ENCODE assay signal across 8 mouse cellular contexts in genomic region chr10:112269481-112269880, GRCm38 (mm10). TPM values are rescaled to one million over a fixed set of nuclear protein-coding genes. Genes with fewer than 3 reads are reported as not detected.
A peak's percentile ranks its signal among the peaks of the same experiment; 100 is the strongest.
DNase-seq lines count a peak whose midpoint lies in the region; ATAC-seq and TF ChIP-seq lines count a peak whose summit lies in the region.

No protein-coding gene starts in this region.

- no peak for DNase-seq in kidney, adult 11 months
- no peak for DNase-seq in forebrain, embryonic 10.5 days (ENCODE audit: extremely low spot score, low spot score)
- DNase-seq in thymus, postnatal 14 days: no peak
- DNase-seq in kidney, adult 2 months: no peak

- no peak for TF ChIP-seq CTCF in kidney, adult 2 months (conservative IDR thresholded peaks at IDR 0.05; ENCODE audit: insufficient read depth, insufficient read length, low read depth, low read length)

- no peak overlapping the region for H3K9ac ChIP-seq in kidney, embryonic 14.5 days (ENCODE audit: low read depth, low read length)
- peak overlapping the region; percentile 55 for H3K9ac ChIP-seq in hindbrain, embryonic 15.5 days

- peak overlapping the region; percentile 61; the same call in 1 of the 2 replicates for H3K4me3 ChIP-seq in kidney, embryonic 14.5 days (ENCODE audit: low read length)
- peak overlapping the region; percentile 65 for H3K4me3 ChIP-seq in forebrain, embryonic 10.5 days
- peak overlapping the region; percentile 47 for H3K4me3 ChIP-seq in hindbrain, embryonic 15.5 days
- peak overlapping the region; percentile 34 for H3K4me3 ChIP-seq in myocyte
- no peak overlapping the region for H3K4me3 ChIP-seq in kidney, adult 2 months (ENCODE audit: insufficient read depth, low read depth, low read length)

- H3K27me3 ChIP-seq in kidney, embryonic 14.5 days (ENCODE audit: control insufficient read depth, insufficient read depth, low read length): peaks cover 26% of the 10 kb centered on the region
- peaks cover 69% of the 10 kb centered on the region for H3K27me3 ChIP-seq in forebrain, embryonic 10.5 days (ENCODE audit: poor library complexity, severe bottlenecking)
- peaks cover 9% of the 10 kb centered on the region for H3K27me3 ChIP-seq in hindbrain, embryonic 15.5 days
- no peaks in the 10 kb centered on the region for H3K27me3 ChIP-seq in myocyte (ENCODE audit: control insufficient read depth, insufficient read depth, insufficient read length)
- H3K27me3 ChIP-seq in kidney, adult 2 months (replicated peaks; ENCODE audit: control insufficient read depth, insufficient read depth, low read length): no peaks in the 10 kb centered on the region; the same call in 1 of the 2 replicates

- no peaks in the 10 kb centered on the region for H3K36me3 ChIP-seq in kidney, embryonic 14.5 days (ENCODE audit: control insufficient read depth, insufficient read depth, low read length)
- H3K36me3 ChIP-seq in forebrain, embryonic 10.5 days (replicated peaks): no peaks in the 10 kb centered on the region
- no peaks in the 10 kb centered on the region for H3K36me3 ChIP-seq in hindbrain, embryonic 15.5 days
- no peaks in the 10 kb centered on the region for H3K36me3 ChIP-seq in myocyte (ENCODE audit: control insufficient read depth, insufficient read depth)
- no peaks in the 10 kb centered on the region for H3K36me3 ChIP-seq in kidney, adult 2 months (ENCODE audit: control insufficient read depth, insufficient read depth, low read length)

- 70% methylated on average over 3 of the region's 3 CpGs for WGBS in kidney, embryonic 14.5 days
- 67% methylated on average over 3 of the region's 3 CpGs for WGBS in forebrain, embryonic 10.5 days
- 77% methylated on average over 3 of the region's 3 CpGs for WGBS in hindbrain, embryonic 15.5 days
- WGBS in kidney, adult 2 months: 91% methylated on average over 3 of the region's 3 CpGs

- H3K9me3 ChIP-seq in kidney, embryonic 14.5 days (ENCODE audit: control insufficient read depth, low read length): no peaks in the 10 kb centered on the region
- H3K9me3 ChIP-seq in forebrain, embryonic 10.5 days: no peaks in the 10 kb centered on the region
- no peaks in the 10 kb centered on the region for H3K9me3 ChIP-seq in hindbrain, embryonic 15.5 days

- H3K27ac ChIP-seq in kidney, embryonic 14.5 days (ENCODE audit: low read depth, low read length): no peak overlapping the region
- H3K27ac ChIP-seq in forebrain, embryonic 10.5 days: no peak overlapping the region
- H3K27ac ChIP-seq in hindbrain, embryonic 15.5 days (replicated peaks): no peak overlapping the region
- H3K27ac ChIP-seq in kidney, adult 2 months (ENCODE audit: insufficient read depth, low read depth, low read length): no peak overlapping the region

- no peak overlapping the region for H3ac ChIP-seq in myocyte (ENCODE audit: control insufficient read depth, insufficient read length)

- no peaks in the 10 kb centered on the region for H3K79me2 ChIP-seq in myocyte (ENCODE audit: control insufficient read depth, insufficient read depth)

- TF ChIP-seq POLR2A in myocyte (IDR thresholded peaks at IDR 0.05; ENCODE audit: insufficient read length, low read depth): no peak
- no peak for TF ChIP-seq POLR2A in kidney, adult 2 months (IDR thresholded peaks at IDR 0.05; ENCODE audit: low read depth, low read length)

- 0 out of 2 replicates have a peak, but pooled peaks cover 6% of the 10 kb centered on the region for H3K4me1 ChIP-seq in kidney, embryonic 14.5 days (ENCODE audit: control insufficient read depth, insufficient read depth, low read length)
- peaks cover 26% of the 10 kb centered on the region for H3K4me1 ChIP-seq in forebrain, embryonic 10.5 days
- H3K4me1 ChIP-seq in hindbrain, embryonic 15.5 days (replicated peaks): peaks cover 17% of the 10 kb centered on the region; the same call in 1 of the 2 replicates
- no peaks in the 10 kb centered on the region for H3K4me1 ChIP-seq in kidney, adult 2 months (ENCODE audit: control insufficient read depth, insufficient read depth, low read length)

- ATAC-seq in kidney, embryonic 14.5 days (ENCODE audit: low FRiP score, low TSS enrichment): no peak
- no peak for ATAC-seq in hindbrain, embryonic 15.5 days (ENCODE audit: low FRiP score, low read depth)
- ATAC-seq in granulocyte monocyte progenitor cell, adult 5-6 weeks (replicated peaks; ENCODE audit: poor library complexity, severe bottlenecking): no peak

- peak overlapping the region; percentile 92 for H3K4me2 ChIP-seq in kidney, embryonic 14.5 days (replicated peaks; ENCODE audit: low read depth, low read length)
- H3K4me2 ChIP-seq in hindbrain, embryonic 15.5 days: peak overlapping the region; percentile 93
- peak overlapping the region; percentile 84 for H3K4me2 ChIP-seq in myocyte (ENCODE audit: low read depth)

TF ChIP-seq in myocyte, 11 proteins besides CTCF, POLR2A, EP300 and RAD21:
- no peak for TF ChIP-seq CEBPB (IDR thresholded peaks at IDR 0.05; ENCODE audit: insufficient read depth, poor library complexity, severe bottlenecking)
- TF ChIP-seq SRF (IDR thresholded peaks at IDR 0.05; ENCODE audit: control insufficient read depth, insufficient read length, low read depth): no peak
- TF ChIP-seq TCF3 (IDR thresholded peaks at IDR 0.05; ENCODE audit: insufficient read length, low read depth): no peak
- no peak for TF ChIP-seq MYOG (IDR thresholded peaks at IDR 0.05; ENCODE audit: control insufficient read depth in 1 of 3, insufficient read depth in 1 of 3, insufficient read length in 2 of 3, low read depth in 2 of 3)
- TF ChIP-seq E2F4 (IDR thresholded peaks at IDR 0.05; ENCODE audit: insufficient read depth): no peak
- TF ChIP-seq MYOD1 (IDR thresholded peaks at IDR 0.05; ENCODE audit: control insufficient read depth in 1 of 3, insufficient read length in 2 of 3, low read depth in 2 of 3): no peak
- TF ChIP-seq TCF12 (IDR thresholded peaks at IDR 0.05; ENCODE audit: insufficient read depth, poor library complexity, severe bottlenecking): no peak
- TF ChIP-seq MAX (IDR thresholded peaks at IDR 0.05; ENCODE audit: low read depth): no peak

RNA-seq across cellular contexts. Expression of gene Kcnc2, which starts 1.4 kb away (rescaled TPM):
- 4.5 and 5.8 TPM in 2 replicates for polyA plus RNA-seq in kidney, embryonic 14.5 days (2014; fragmentation: Nextera tagmentation; extraction: Ambion mirVana)
- 0.30 and 0.32 TPM in 2 replicates for polyA plus RNA-seq in forebrain, embryonic 10.5 days (2016; fragmentation: Nextera tagmentation; extraction: Ambion mirVana)
- polyA plus RNA-seq in hindbrain, embryonic 15.5 days (2015; fragmentation: Nextera tagmentation; extraction: Ambion mirVana): 7.1 and 7.7 TPM in 2 replicates
- 0.48 TPM for polyA plus RNA-seq in myocyte (2012; fragmentation: generic; extraction: Trizol)
- not detected in 2 replicates for total RNA-seq in granulocyte monocyte progenitor cell, adult 5-6 weeks (2014; fragmentation: Nextera tagmentation)
- not detected in 2 replicates for total RNA-seq in granulocyte monocyte progenitor cell, adult 5-6 weeks (2017)
- polyA plus RNA-seq in kidney, adult 2 months (2012; rRNA removed): 1.4 and 1.7 TPM in 2 replicates
